Mouse (Mus musculus) heart, postnatal 0 days (tissue): ENCODE measurements around the gene Clpp.

ENCODE experiments used
- CTCF ChIP-seq: IDR thresholded peaks from 2 replicates; pipeline ENCODE4 v1.5.1; 2016; ENCODE audit warnings: antibody characterized with exemption, control low read depth, low read depth
- EP300 ChIP-seq: IDR thresholded peaks from 2 replicates; pipeline ENCODE4 v1.6.1; 2016; ENCODE audit warnings: antibody characterized with exemption, low read depth

DNA sequence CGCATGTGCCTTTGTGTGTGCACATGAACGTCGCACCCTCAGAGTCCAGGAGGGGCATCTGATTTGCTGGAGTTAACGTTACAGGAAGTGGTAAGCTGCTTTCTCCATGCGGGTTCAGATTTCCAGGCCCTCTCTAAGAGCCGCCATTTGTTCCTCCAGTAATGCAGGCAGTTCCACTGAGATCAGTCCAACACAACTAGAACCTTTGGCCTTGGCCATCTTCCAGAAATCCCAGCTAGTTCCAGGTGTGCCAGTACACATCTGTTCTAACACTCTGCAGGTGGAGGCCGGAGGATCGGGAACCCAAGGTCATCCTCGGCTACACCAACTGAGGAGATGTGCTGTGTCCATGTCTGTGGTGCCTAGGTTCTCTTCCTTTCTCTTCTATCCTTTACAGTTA lies 5.2 kb upstream of the Clpp start:
- TF ChIP-seq CTCF (no peak), EP300 (no peak)
